Mouse (Mus musculus) cerebellum, adult (tissue): ENCODE data around the gene Cyba.

ENCODE experiments used
- ATAC-seq: cut with Nextera tagmentation; 2 replicates; pipeline ENCODE4 v1.9.2; 2017; ENCODE audit warnings: mild to moderate bottlenecking, moderate library complexity, mixed read lengths; ENCODE audit not compliant: insufficient number of reproducible peaks, low FRiP score, low TSS enrichment

The Cyba gene

DNA sequence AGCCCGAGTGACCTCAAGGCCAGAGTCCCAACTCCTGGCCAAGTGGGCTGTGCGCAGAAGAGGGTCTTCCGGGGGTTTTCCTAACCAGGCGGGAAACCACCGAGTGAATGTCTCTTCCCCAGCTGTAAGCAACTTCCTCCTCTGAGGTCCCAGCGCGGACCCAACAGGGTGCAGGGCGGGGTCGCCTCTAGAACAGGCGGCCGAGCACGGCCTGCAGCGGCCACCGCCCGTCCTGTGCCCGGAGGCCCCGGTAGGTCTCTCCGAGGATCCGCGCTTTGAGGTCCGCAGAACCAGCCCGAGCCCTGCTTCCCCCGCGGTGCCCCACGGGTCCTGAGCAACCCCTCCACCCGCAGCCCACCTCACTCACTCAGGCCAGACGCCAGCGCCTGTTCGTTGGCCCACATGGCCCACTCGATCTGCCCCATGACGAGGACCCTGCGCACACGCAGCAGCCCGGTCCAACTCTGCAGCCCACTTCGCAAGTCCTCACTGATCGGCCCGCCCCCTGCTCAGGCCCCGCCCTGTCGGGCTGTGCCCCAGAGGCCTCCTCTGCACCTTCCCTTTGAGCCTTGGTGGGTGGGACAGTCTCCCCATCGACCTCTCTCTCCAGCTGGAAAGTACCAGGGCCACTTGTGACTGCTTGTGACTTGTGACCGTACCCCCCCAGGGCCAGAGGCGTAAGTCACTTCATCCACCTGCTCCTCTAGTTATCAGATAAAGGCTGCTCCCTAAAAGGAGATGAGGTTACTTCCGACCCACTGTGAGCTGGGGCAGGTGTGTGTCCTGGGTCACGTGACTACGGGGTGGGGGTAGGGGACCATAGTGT is at the start of gene Cyba:
Gene Cyba, minus strand, starts transcription at position 488 of the 826 bp plus-strand sequence.
- no peak for ATAC-seq

DNA sequence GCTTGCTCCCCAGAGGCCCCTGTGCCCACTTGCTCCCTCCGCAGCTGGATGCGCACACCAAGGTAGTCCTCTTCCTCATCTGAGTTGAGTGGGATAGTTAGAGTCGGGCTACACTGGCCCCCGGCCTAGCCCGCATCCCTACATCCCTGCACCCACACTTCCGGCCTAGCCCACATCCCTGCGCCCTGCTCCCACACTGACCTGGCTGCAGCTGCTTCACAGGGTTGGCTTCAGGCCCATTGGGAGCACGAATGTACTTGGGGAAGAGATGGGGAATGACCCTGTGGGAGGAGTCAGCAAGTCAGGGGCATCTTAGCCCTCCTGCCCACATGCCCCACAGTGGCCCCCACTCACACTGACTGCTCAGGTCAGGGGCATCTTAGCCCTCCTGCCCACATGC is 49.7 kb upstream of the Cyba start:
- no peak for ATAC-seq

DNA sequence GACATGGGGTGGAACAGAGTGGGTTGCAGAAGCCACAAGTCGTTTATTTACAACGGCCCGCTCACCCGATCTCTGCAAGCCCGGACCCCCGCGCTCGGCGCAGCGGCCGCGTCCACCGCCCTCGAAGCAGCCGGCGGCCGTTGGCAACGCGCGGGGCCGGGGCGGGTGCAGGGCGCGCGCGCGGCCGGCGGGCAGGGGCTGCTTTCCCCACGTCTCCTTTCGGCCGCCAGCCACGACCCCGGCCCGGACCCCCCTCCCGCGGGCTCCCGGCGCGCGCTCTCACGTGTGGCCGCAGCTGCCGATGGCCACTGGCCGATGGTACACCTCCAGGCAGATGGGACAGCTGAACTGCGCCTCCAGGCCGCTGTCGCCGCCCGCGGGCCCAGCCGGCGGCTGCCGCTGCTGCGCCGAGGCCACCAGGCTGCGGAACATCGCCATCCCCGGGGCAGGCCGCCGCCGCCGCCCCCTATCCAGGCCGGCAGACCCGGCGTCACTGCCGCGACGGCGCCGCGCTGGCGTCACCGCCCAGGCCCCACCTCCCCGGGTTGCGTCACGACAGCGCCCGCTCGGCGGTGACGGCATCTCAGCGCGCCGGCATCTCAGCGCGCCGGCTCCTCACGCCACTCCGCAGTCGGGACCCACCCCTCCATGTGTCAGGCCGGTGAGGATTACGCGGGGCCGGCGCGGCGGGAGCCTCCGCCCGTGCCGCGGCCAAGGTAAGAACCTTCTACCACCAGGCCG is 43.0 kb upstream of the Cyba start, which contains the start of the genes Rnf166 and Ctu2:
Gene Rnf166, minus strand, starts transcription at position 485 of the 741 bp plus-strand sequence.
Gene Ctu2, plus strand, starts transcription at position 564 of the 741 bp plus-strand sequence.
- peak; percentile 78 for ATAC-seq

DNA sequence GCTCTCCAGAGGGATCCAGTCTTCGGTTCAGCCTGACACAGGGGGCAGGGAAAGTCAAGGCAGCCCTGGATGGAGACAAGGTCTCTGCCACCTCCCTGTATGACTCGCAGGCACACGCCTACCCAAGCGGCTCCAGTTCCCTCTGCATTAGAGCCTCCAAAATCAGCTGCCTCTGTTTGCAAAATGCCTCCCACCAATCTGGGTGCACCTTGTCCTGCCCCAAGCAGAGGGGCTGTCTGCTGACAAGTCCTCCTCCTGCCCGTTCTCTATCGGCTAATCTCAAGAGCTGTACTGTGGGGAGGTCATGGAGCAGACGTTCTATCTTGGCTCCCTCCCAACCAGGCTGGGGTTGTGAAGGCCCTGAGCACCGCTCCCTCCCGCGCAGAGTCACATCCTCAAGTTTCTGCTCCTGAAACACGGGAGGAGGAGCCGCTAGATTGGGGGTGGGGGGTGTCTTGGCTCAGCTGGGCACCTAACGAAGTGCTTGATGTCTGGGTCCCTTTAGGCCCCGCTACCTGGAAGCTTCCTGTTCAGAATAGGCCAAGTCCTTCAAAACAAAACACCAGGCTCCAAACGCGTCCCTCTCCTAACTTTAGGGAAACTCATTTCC is 42.3 kb upstream of the Cyba start:
- ATAC-seq, result no peak

DNA sequence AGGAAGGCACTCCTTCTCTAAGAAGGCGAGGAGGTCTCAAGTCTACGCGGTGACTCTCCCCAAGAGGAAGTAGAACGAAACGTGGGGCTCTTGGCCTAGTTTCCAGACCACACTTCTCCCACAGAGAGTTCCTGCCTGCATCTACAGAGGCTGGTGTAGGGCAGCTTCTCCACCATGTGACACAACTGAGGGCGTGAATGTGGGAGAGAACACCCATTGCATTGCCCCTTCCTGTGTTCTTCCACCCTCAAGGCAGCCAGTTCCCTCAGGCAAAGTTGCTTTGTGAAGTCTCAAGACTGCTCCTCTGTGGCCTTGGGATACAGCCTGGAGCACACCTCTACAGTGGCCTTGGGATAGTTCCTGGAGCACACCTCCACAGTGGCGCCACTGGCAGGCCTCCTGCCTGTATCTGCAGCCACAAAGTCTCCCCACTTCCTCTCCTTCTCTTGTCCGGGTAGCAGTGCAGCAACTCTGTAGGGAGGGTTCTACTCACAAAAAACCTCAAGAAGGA is 41.2 kb upstream of the Cyba start:
- no peak for ATAC-seq

DNA sequence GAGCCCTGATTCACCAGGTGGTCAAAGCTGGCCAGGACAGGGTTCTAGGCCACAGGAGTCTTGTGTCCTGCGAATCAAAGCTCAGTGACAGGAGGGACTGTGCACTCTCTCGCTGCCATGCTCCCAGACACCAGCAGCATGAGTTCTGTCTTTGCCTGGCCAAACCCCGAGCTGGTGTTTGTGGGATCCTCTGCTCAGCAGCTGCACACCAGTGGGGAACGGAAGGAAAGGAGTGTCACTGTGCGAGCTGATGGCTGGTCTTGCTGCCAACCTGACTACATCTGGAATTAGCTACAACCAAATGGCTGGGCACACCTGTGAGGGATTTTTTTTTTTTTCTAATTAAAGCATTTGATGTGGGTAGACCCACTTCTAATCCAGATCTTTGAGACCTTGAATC is 38.0 kb upstream of the Cyba start:
- ATAC-seq, result no peak

DNA sequence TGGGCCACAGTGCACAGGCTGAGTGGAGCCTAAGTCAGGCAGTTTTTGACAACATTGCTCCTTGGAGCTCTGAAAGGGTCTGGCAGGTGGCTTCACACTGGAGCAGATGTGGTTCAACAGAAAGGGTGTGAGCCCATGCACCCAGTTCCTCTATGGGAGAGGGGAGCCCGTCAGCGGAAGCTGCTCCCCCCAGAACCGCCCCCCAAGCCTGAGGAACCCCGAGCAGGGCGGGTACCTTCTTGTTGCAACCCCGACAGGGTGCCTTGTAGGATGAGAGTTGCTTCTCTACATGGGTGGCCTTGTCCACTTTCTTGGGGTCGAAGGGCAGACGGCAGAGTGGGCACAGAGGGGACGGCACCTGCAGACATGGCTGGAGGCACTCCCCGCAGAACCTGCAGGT is 37.2 kb upstream of the Cyba start:
- no peak for ATAC-seq

DNA sequence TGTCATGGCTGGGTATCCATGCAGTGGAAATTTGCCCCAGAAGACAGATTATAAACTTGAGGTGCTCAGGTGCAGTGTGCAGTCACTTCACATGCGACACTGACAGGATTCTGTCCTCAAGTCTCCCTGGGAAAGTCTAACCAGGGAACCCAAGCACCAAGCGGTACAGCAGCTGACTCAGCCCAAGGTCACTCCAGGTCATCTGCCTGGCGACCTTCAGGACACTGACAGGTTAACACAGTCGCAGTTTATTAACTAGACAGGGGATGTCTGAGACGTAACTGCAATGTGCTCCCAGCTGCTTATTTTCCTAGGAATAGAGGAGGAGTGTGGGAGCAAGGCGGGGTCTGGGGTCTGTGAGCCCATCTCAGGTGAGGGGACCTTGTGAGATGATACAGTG is 36.7 kb upstream of the Cyba start:
- ATAC-seq, result no peak

DNA sequence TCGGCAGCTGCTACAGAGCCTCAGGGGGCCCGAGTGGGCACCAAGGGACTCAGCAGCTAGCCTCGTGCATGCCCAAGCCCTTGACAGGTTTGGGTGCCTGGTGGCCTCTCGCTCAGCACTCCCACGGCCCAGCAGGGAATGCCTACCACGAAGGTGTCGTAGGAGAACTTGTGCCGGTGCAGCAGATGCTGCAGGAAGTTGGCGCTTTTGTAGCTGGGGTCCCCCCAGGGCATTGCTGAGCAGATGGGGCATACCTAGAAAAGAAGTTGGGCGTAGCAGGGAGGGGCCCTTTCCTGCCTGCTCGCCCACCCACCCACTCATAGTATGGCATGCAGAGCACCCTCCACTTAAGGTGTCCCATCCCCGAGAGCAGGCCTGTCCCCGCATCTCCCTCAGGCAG is 35.1 kb upstream of the Cyba start:
- ATAC-seq, result no peak

DNA sequence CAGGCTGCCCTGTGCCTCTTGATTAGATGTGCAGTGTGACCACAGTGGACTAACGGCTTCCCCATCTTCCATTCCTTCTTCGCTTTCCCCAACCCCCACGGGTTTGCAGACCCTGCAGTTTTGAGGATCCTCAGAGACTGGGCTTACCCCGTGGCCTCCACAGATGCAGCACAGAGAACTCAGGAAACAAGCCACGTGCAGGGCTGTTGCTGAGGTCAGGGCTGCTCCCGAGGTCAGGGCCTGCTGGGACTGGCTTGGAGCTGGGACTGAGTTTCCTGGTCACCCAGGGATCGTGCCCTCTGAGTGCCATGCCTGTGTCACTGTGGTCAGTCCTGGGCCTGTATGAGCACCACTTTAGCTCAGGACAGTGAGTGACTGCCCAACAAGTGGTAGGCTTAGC is 32.3 kb upstream of the Cyba start:
- ATAC-seq, result no peak

DNA sequence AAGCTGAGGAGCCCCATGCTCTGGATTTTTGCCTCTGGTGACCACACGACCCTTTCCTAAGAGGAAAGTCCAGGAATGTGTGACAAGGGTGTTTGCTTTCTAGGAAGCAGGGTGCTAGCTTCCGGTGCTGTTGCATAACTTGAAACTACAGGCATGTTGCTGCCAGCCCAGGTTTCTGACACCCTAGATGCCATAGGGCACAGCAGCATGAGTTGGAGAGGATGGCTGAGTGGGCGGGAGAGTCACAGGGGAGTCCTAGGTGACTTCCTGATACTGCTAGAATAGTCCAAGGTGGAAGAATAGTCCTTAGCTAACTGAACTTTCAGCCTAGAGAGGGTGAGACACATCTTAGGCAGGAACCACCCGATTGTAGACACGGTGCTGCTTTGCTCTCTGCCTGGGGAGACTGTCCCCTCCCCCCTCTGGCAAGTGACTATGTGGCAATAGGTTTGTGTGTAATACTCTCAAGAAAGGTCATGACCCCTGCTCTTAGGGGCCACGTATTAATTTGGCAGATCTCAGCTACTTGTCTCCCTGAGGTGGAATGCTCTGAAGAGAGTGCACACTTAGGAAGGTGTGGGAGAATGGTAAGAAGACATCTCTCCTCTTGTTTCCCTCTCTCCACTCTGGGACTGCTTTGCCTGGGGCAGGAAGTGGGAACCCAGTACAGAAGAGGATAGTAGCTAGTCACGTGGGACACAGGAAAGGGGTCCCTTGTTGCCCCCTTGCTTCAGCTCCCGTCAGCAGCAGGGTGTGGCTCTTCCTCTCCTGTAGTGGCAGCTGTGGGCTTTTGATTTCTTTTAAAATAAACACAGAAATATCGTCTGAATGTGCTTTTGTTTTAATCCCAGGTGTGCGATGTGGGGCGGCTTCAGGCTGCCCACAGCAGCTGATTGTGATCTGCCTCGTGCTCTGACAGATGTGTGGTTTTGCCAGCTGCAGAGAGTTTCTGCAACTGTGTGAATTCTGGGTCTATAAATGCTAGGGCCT is 31.2 kb upstream of the Cyba start:
- no peak for ATAC-seq

DNA sequence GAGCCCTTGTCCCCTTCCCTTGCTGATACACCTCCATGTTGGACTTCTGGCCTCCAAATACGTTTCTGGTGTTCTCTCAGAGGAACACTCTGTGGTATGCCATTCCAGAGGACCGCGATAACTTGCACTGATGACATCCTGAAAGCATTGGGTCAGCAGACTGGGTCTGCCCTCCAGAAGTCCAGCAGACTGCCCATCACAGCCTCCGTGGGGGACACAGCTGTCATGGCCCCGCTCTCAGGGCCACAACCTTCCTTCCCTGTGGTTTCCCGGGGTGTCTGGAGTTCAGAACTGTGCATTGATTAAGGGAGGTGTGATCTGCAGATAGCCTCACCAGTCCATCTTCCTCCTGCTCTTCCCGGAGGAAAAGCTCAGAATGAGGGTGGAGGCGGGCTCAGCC is 29.8 kb upstream of the Cyba start:
- no peak for ATAC-seq

DNA sequence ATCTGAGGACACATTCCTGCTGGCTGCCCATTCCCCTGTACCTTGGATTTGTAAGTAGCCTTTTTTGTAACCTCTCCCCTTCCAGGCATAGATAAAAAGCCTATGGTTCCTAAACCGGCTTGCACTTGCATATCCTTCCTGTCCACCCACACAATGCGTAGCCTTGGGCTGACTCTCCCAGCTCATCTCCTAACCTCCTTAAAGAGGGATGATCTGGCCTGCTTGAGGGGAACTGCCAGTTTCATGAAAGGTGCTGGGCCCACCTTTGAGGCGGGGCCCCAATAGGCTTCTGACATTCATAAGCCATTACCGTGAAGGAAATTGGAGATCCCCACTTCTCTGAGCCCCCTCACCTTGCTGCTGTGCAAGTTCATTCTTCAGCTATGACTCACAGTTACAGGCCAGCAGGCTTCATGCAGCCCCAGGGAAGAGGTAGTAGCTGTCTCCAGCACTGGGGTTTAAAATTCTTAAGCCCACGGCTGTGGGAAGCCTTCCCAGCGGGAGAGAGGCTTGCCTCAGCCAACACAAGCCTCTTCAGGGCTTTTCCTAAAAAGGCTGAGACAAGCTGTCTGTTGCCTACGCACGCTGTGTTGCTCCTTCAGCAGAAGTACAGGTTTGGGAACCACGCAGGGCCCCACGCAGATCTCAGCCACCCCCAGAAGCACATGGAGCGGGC is 28.9 kb upstream of the Cyba start:
- ATAC-seq, result no peak

DNA sequence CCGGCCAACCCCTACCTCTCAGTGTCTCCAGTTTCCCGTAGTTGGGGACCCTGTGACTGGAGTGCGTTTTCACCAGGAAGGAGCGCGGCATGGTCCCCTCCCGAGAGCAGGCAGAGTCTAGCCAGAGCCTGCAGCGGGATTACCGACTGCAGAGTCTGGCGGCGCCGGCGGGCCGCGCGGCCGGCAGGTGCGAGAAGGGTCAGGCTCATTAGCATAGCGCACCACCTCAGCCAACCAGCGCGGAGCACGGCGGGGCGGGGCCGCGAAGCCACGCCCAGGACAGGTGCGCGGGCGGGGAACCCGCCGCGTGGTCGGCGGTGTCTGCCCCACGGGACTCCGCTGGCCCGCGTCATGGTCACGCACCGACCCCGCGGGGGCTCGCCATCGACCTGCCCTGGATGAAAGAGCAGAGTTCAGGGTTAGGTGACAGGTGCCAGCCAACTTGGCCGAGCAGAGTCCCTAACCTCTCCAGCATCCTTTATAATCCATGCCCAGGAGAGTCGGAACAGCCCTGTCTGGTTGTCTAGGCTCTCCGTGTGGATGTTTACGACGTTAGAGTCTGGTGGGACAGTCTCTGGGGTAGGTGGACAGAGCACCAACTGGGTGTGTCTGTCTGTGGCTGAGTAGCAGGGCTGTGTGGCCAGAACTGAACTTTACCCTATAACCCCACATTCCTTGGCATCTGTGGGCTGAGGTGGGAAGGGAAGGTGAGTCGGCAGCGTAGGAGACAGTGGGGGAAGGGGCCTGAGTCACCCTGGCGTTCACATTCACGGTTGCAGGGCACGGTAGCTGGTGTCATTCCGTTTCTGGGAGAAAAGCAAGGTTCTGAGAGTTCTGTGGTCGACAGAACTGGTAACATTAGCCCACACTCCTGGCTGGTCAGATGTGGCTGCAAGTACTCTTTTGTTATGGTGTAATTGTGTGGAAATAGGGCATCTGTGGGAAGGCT is 28.1 kb upstream of the Cyba start, which contains the start of gene Snai3:
Gene Snai3, minus strand, starts transcription at position 210 of the 949 bp plus-strand sequence.
- ATAC-seq, result peak; percentile 69; the same call in 1 of the 2 replicates

DNA sequence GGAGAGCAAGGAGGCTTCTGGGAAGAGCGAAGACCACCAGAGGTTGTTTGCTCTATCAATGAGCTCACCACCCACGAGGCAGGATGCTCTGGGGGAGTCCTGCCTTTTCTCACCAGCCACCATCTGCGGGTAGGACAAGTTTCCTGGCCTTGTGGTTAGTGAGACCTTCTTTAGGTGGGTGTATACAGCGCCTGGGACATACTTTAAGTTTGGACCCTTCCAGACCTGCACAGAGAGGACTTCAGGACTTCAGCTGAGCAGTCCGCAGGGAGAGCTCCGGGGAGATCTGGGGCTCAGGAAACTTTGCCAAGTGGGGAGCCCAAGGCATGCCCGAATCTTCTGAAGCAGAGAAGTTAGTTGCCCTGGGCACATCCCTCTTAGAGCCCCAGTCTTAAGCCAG is 27.3 kb upstream of the Cyba start:
- ATAC-seq, result no peak

DNA sequence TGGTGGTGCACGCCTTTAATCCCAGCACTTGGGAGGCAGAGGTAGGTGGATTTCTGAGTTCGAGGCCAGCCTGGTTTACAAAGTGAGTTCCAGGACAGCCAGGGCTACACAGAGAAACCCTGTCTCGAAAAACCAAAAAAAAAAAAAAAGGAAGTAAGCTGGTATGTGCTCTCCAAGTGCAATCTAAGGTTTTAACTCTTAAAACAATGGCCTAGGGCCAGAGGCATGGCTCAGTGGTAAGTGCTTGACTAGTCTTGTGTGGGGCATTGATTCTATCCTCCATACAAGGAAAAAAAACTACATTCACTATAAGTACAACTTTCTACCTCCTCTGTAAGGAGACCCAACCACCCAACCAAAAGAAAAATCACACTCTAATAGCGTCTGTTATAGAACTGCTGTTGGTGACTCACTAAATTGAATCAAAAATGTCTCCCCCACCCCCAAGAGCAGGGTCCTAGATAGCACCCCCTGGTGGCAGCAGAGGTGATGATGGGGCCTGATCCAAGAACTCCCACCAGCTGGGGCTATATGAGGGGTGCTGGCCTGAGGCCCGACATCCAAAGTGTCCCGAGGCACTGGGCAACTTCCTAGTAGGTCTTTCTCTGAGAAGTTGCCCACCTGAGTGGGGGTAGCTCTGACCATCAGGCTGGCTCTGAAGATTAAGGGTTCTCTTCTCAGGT is 26.6 kb upstream of the Cyba start:
- ATAC-seq, result no peak

DNA sequence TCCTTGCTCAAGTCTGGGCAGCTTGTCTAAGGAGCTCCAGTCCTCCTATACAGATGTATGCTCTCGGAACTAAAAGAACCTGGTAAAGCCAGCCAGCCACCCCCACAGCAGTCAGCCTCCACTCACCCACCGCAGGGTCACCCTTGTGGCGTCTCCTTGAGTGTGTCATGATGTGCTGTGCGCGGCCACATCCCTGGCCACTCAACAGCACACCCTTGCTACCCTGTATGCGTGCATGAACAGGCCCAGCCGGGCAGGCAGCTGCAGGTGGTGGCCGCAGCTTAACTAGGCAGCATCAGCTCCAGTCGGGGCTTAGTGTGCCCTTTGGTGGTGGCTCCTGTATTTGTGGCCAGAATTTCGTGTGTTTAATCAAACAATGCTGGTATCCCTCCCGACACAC is 24.4 kb upstream of the Cyba start:
- ATAC-seq, result no peak

DNA sequence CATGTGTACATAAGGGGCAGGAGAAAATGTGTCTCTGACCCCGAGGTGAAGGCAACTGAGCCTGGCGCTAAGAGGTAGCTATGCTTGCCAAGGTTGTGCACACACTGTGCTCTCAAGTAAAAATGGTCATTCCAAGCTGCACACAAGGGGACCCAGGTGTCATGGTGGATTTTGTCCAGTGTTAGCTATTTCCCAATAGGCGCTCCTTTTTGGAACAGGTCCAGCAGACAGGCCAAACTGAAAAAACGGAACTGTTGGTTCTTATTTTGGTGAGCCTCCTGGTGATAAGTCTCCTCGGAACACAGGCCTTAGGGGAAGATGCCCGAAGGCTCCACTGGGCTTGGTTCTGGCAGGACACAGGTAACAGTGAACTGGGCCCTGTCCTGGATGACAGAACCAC is 21.7 kb upstream of the Cyba start:
- ATAC-seq, result no peak
